Mouse (Mus musculus) cerebellum, adult 2 months (tissue): ENCODE results near the gene Ctdnep1. TPM values are rescaled to one million over a fixed set of nuclear protein-coding genes. Genes with fewer than 3 reads are reported as not detected.

ENCODE experiments used
- DNase-seq, 2 experiments: peaks; one replicate each; pipeline ENCODE4 v3.0.0; 2021
- H3K27ac ChIP-seq: fragments of 200-500 bp; 2 replicates; pipeline ENCODE4 v1.5.1; 2012; ENCODE audit warnings: low read length, control low read depth, inconsistent platforms; ENCODE audit not compliant: insufficient read depth
- H3K27me3 ChIP-seq: fragments of 200-500 bp; 2 replicates; pipeline ENCODE4 v1.6.1; 2012; ENCODE audit warnings: inconsistent platforms, mild to moderate bottlenecking, low read length, moderate library complexity; ENCODE audit not compliant: control insufficient read depth, insufficient read depth
- H3K4me1 ChIP-seq: fragments of 200-500 bp; 2 replicates; pipeline ENCODE4 v1.6.1; 2011; ENCODE audit warnings: low read length; ENCODE audit not compliant: control insufficient read depth, insufficient read depth
- H3K4me3 ChIP-seq: fragments of 200-500 bp; replicated peaks from 2 replicates; pipeline ENCODE3; 2011; ENCODE audit warnings: mild to moderate bottlenecking, low read depth, low read length, control low read depth; ENCODE audit not compliant: insufficient read depth
- CTCF ChIP-seq: fragments of 200-500 bp; IDR thresholded peaks from 2 replicates; pipeline ENCODE4 v1.5.1; 2011; ENCODE audit warnings: low read depth, mild to moderate bottlenecking, control low read depth, low read length, moderate library complexity, borderline replicate concordance; ENCODE audit not compliant: insufficient read depth
- POLR2A ChIP-seq: fragments of 200-500 bp; IDR thresholded peaks from 2 replicates; pipeline ENCODE4 v1.6.1; 2011; ENCODE audit warnings: low read length, control low read depth, borderline replicate concordance; ENCODE audit not compliant: insufficient read depth
- WGBS: fragments of 180-500 bp; shearing (Covaris S2); methylation state at CpG from one replicate; pipeline ENCODE4 v1.1.7; 2018; 5-methylcytosine and 5-hydroxymethylcytosine counted together
- polyA plus RNA-seq: library from polyadenylated mRNA; depleted of rRNA; stranded (reverse); fragments of >200 nt; gene quantifications from 2 replicates; pipeline ENCODE4 v1.2.3, GENCODE M21; 2012

Gene Ctdnep1
- polyA plus RNA-seq, 1 experiment: 108 TPM

DNA sequence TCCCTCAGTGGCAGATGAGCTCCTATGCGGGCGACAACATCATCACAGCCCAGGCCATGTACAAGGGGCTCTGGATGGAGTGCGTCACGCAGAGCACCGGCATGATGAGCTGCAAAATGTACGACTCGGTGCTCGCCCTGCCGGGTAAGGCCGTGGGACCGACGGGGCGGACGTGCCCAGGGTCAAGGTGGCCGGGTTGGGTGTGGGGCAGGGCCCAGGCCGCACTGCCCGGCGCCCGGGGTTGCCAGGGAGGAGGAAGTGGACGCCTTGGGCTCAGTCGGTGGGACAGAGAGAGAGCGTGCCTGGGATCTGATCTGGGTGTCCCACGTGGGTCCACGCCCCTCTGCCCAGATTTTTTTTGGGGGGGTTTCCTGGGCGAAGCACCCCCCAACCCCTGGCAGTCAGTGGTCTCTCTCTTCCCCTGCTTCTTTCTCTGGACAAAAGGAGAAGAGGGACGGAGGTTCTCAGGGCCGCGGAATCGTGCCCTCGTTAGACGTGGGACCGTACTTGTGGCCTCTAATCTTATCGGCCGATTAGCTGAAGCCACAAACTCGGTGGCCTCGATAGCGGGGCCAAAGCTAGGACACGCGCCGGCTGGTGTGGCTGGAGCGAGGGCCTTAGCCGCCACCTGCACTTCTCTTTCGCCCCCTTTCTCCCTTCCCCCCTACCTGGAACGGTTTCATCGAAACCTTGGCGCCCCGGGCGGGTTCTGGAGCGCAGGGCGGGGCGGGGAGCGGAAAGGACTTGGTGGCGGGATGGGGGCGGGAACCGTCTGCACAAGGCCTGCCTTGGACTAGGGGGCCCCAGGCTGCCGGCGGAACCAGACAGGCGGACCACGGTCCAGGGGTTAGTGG is 14.7 kb upstream of the Ctdnep1 start:
- no peak for TF ChIP-seq CTCF
- TF ChIP-seq POLR2A: no peak
- no peaks in the 10 kb centered on the region for H3K4me1 ChIP-seq
- DNase-seq: no peak
- peaks cover 5% of the 10 kb centered on the region; the same call in 1 of the 2 replicates for H3K27me3 ChIP-seq
- WGBS: 3% methylated on average over 59 of the region's 59 CpGs
- no peak overlapping the region for H3K4me3 ChIP-seq
- no peak overlapping the region for H3K27ac ChIP-seq

DNA sequence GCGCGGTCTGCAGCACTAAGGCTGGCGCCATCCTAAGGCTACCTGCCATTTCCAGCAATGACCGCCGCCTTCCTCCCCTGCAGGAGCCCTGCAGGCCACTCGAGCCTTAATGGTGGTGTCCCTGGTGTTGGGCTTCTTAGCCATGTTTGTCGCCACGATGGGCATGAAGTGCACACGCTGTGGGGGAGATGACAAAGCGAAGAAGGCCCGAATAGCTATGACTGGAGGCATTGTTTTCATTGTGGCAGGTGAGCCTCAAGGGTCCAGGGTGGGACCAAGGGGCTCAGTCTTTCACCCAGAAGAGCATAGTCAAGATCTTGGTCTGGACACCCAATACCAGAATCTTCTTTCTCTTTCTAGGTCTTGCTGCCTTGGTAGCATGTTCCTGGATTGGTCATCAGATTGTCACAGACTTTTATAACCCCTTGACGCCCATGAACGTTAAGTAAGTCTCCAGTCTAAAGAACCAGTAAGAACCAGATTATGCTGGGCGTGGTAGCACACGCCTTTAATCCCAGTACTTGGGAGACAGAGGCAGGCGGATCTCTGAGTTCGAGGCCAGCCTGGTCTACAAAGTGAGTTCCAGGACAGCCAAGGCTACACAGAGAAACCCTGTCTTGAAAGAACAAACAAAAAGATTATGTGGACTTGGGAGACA is 14.0 kb upstream of the Ctdnep1 start:
- no peak overlapping the region for H3K27ac ChIP-seq
- H3K27me3 ChIP-seq: peaks cover 5% of the 10 kb centered on the region; the same call in 1 of the 2 replicates
- no peaks in the 10 kb centered on the region for H3K4me1 ChIP-seq
- H3K4me3 ChIP-seq: no peak overlapping the region
- DNase-seq: no peak
- TF ChIP-seq POLR2A: no peak
- TF ChIP-seq CTCF: no peak
- 37% methylated on average over 17 of the region's 17 CpGs for WGBS

DNA sequence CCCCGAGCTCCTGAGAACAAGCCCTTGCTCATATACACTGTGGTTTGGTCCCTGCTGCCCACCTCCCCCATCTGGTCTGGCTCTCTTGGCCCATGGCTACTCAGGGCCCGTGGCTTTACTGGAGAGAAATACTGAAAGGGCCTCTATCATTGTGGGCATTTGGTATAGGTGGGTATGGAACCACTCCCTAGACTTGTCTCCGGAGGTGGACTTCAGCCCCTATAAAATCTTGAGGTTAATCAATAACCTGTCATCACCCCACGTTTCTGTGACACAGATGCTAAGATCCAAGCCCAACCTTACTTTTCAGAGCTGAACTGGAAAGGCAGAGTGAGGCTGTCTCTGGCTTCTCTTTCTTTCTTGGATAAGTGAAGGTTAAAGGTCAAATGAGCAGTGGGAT is 12.2 kb upstream of the Ctdnep1 start:
- WGBS: 90% methylated on average over 4 of the region's 4 CpGs

DNA sequence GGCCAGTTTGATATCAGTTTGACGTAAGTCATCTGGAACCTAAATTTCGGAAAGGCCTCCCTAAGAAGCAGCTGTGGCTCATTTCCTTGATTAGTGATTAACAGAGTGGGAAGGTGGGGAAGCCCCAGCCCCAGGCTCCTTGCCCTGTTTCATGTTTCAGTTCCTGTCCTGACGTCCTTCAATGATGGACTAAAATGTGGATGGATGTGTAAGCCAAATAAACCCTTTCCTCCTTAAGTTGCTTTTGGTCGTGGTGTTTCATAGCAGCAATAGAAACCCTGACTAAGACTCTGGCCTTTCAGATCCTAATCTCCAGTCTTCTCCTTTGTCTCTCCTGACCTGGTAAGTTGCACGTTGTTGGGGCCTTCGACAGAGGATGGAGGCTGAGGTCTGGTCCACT is 10.7 kb upstream of the Ctdnep1 start:
- no peak for DNase-seq
- H3K27me3 ChIP-seq: peaks cover 2% of the 10 kb centered on the region; the same call in 1 of the 2 replicates
- H3K27ac ChIP-seq: no peak overlapping the region
- TF ChIP-seq CTCF: no peak
- no peak for TF ChIP-seq POLR2A
- no peaks in the 10 kb centered on the region for H3K4me1 ChIP-seq
- 89% methylated on average over 6 of the region's 6 CpGs for WGBS
- H3K4me3 ChIP-seq: no peak overlapping the region

More for the DNA sequence above, 12.2 kb upstream of the Ctdnep1 start:
- Histone ChIP-seq H3K4me1 (no peaks in the 10 kb centered on the region), H3K4me3 (no peak overlapping the region), H3K27me3 (peaks cover 5% of the 10 kb centered on the region; the same call in 1 of the 2 replicates), H3K27ac (no peak overlapping the region)
- TF ChIP-seq POLR2A: no peak
- TF ChIP-seq CTCF: no peak
- DNase-seq: no peak

DNA sequence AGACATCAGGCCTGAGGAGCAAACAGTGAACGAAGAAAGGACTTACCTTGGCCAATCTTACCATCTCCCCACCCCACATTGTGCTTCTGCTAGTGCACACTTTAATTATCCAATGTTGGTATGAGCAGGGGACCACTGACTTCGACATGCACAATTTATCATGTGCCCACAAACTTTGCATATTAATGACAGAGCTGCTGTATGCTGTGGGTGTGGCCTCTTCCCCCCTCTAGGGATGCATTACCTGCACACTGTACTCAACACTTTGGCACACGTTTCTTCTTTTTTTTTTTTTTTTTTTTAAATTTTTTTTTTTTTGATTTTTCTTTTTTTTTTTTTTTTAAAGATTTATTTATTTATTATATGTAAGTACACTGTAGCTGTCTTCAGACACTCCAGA is 10.2 kb upstream of the Ctdnep1 start:
- no peaks in the 10 kb centered on the region for H3K4me1 ChIP-seq
- H3K4me3 ChIP-seq: no peak overlapping the region
- TF ChIP-seq CTCF: no peak
- peaks cover 2% of the 10 kb centered on the region; the same call in 1 of the 2 replicates for H3K27me3 ChIP-seq
- DNase-seq: no peak
- WGBS: 80% methylated on average over 3 of the region's 3 CpGs
- no peak overlapping the region for H3K27ac ChIP-seq

DNA sequence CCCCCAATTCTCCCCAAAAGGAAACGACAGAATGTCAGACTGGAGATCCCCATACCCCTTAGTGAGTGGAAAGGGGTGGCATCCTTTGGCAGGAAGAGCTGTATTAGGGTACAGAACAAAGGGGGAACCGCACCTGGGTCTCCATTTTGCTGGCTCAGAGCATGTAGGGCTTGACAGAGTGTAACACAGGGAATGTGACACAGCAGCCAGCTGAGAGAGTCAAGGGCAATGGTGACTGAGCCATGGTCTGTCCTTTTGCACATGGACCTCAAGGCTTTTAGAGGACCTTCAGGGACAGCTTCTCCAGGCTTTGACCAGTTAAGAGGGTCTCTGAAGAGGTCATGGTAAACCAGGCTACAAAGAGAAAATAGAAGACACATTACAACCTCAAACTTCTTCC is 6.0 kb upstream of the Ctdnep1 start:
- H3K27ac ChIP-seq: no peak overlapping the region
- TF ChIP-seq CTCF (no peak), POLR2A (no peak)
- 89% methylated on average over 2 of the region's 2 CpGs for WGBS
- DNase-seq: no peak
- H3K27me3 ChIP-seq: no peaks in the 10 kb centered on the region
- H3K4me3 ChIP-seq: no peak overlapping the region
- H3K4me1 ChIP-seq: no peaks in the 10 kb centered on the region

DNA sequence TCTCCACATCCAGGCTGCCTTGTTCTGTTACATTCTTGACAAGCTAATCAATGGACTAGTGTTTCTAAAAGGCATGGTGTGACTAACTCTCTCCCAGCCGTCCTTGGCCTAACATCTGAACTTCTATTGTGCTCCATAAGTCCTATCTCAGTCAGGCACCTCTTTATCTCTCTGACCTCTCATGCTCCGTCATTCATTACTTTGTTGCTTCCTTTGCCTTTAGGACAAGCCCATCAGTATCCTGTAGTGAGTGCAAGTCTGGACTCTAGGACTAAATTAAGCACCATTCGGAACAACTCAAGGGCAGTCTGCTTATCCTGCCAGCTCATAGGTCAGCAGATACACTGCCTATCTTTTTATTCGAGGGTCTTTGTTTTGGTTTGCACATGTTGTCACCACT is 4.7 kb upstream of the Ctdnep1 start:
- no peak for TF ChIP-seq CTCF
- TF ChIP-seq POLR2A: no peak
- H3K4me1 ChIP-seq: no peaks in the 10 kb centered on the region
- DNase-seq: no peak
- H3K4me3 ChIP-seq: no peak overlapping the region
- H3K27ac ChIP-seq: no peak overlapping the region
- 80% methylated on average over 4 of the region's 4 CpGs for WGBS
- H3K27me3 ChIP-seq: no peaks in the 10 kb centered on the region

DNA sequence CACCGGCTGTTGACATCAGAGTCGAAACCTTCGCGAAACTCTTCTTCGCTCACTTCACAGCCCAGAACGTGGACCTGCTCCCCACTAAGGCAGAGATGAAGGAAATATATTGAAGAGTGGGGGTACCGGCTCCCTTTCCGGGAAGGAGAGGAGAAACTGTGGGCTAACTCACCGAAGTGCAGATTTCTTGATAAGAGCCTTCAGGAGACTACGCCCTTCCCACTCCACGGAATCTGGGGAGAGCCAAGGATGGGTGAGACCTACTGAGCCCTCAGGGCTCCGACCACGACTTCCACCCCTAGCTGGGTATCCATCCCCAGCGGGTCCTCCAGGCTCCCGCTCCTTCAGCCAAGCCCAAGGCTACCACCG is 1.1 kb upstream of the Ctdnep1 start:
- no peaks in the 10 kb centered on the region for H3K27me3 ChIP-seq
- DNase-seq: no peak
- TF ChIP-seq POLR2A: no peak
- peak overlapping the region; percentile 81 for H3K27ac ChIP-seq
- peaks cover 3% of the 10 kb centered on the region for H3K4me1 ChIP-seq
- peak overlapping the region; percentile 84 for H3K4me3 ChIP-seq
- under 1% methylated on average over 16 of the region's 16 CpGs for WGBS
